Mouse (Mus musculus) bone marrow macrophage, adult 2 months (primary cell): ENCODE measurements around the gene Gm20431.

Experiments
- CTCF ChIP-seq: IDR thresholded peaks from 2 replicates; pipeline ENCODE4 v1.5.1; 2012; ENCODE audit warnings: low read depth, mild to moderate bottlenecking, low read length, moderate library complexity
- POLR2A ChIP-seq: IDR thresholded peaks from 2 replicates; pipeline ENCODE4 v1.6.1; 2012; ENCODE audit warnings: mild to moderate bottlenecking, low read depth, low read length, borderline replicate concordance

DNA sequence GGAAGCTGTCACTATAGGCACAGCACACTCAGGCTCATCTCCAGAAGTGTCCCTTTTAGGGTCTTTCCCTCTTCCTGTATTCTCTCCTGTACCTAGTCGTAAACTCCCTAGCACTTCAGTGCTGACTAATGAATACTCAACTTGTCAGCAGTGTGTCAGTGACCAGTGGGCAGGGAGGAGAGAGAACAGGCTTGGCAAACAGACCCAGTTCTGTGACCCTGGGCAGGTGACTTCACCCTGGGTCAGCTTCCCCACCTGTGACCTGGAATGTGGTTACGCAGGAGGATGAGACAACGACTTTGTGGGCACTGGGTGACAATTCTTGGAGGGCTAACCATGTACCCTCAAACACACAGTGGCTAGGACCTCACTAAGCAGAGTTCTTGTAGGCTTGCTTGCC is 44.3 kb downstream of the Gm20431 start:
- TF ChIP-seq CTCF (no peak), POLR2A (no peak)
